Mouse (Mus musculus): ENCODE measurements around the gene Vipr1. TPM values are rescaled to one million over a fixed set of nuclear protein-coding genes. Genes with fewer than 3 reads are reported as not detected.

Vipr1 gene
- total RNA-seq, 1 experiment from 2014 or later = 0.29 TPM

GRCm38 (mm10) chr9:121630627-121631026, 11.9 kb upstream of the Vipr1 start:
- ATAC-seq (replicated peaks; ENCODE audit: insufficient number of reproducible peaks, low FRiP score, low TSS enrichment, poor library complexity, severe bottlenecking) = no peak

- ATAC-seq (replicated peaks; ENCODE audit: insufficient number of reproducible peaks, low FRiP score, low TSS enrichment, poor library complexity, severe bottlenecking) = no peak; the same call in 1 of the 2 replicates
Measured at GRCm38 (mm10) chr9:121631946-121632345, 10.6 kb upstream of the Vipr1 start.

GRCm38 (mm10) chr9:121632891-121633290, 9.6 kb upstream of the Vipr1 start:
- no peak for ATAC-seq (replicated peaks; ENCODE audit: insufficient number of reproducible peaks, low FRiP score, low TSS enrichment, poor library complexity, severe bottlenecking)

- no peak for ATAC-seq (replicated peaks; ENCODE audit: insufficient number of reproducible peaks, low FRiP score, low TSS enrichment, poor library complexity, severe bottlenecking)
Measured at GRCm38 (mm10) chr9:121633306-121633705, 9.2 kb upstream of the Vipr1 start.

GRCm38 (mm10) chr9:121635835-121636576, 6.5 kb upstream of the Vipr1 start:
- ATAC-seq (replicated peaks; ENCODE audit: insufficient number of reproducible peaks, low FRiP score, low TSS enrichment, poor library complexity, severe bottlenecking) = no peak

GRCm38 (mm10) chr9:121639790-121640189, 2.7 kb upstream of the Vipr1 start:
- ATAC-seq (replicated peaks; ENCODE audit: insufficient number of reproducible peaks, low FRiP score, low TSS enrichment, poor library complexity, severe bottlenecking) = no peak

- no peak for ATAC-seq (replicated peaks; ENCODE audit: insufficient number of reproducible peaks, low FRiP score, low TSS enrichment, poor library complexity, severe bottlenecking)
Measured at GRCm38 (mm10) chr9:121641235-121641915, 1.1 kb upstream of the Vipr1 start.

GRCm38 (mm10) chr9:121642001-121642400, 515 bp upstream of the Vipr1 start, which contains the start of gene Lyzl4:
Lyzl4 (minus strand) TSS chr9:121642096.
- ATAC-seq (replicated peaks; ENCODE audit: insufficient number of reproducible peaks, low FRiP score, low TSS enrichment, poor library complexity, severe bottlenecking) = no peak

GRCm38 (mm10) chr9:121644855-121645254, 2.3 kb downstream of the Vipr1 start:
- no peak for ATAC-seq (replicated peaks; ENCODE audit: insufficient number of reproducible peaks, low FRiP score, low TSS enrichment, poor library complexity, severe bottlenecking)

GRCm38 (mm10) chr9:121647026-121647425, 4.5 kb downstream of the Vipr1 start:
- no peak for ATAC-seq (replicated peaks; ENCODE audit: insufficient number of reproducible peaks, low FRiP score, low TSS enrichment, poor library complexity, severe bottlenecking)

GRCm38 (mm10) chr9:121653668-121654067, 11.2 kb downstream of the Vipr1 start:
- no peak for ATAC-seq (replicated peaks; ENCODE audit: insufficient number of reproducible peaks, low FRiP score, low TSS enrichment, poor library complexity, severe bottlenecking)

GRCm38 (mm10) chr9:121656322-121656721, 13.8 kb downstream of the Vipr1 start:
- no peak for ATAC-seq (replicated peaks; ENCODE audit: insufficient number of reproducible peaks, low FRiP score, low TSS enrichment, poor library complexity, severe bottlenecking)

GRCm38 (mm10) chr9:121657143-121657542, 14.6 kb downstream of the Vipr1 start:
- ATAC-seq (replicated peaks; ENCODE audit: insufficient number of reproducible peaks, low FRiP score, low TSS enrichment, poor library complexity, severe bottlenecking) = no peak

GRCm38 (mm10) chr9:121658248-121658647, 15.7 kb downstream of the Vipr1 start:
- no peak for ATAC-seq (replicated peaks; ENCODE audit: insufficient number of reproducible peaks, low FRiP score, low TSS enrichment, poor library complexity, severe bottlenecking)

- no peak for ATAC-seq (replicated peaks; ENCODE audit: insufficient number of reproducible peaks, low FRiP score, low TSS enrichment, poor library complexity, severe bottlenecking)
Measured at GRCm38 (mm10) chr9:121659791-121660190, 17.3 kb downstream of the Vipr1 start.

GRCm38 (mm10) chr9:121663467-121663866, 21.0 kb downstream of the Vipr1 start:
- ATAC-seq (replicated peaks; ENCODE audit: insufficient number of reproducible peaks, low FRiP score, low TSS enrichment, poor library complexity, severe bottlenecking) = no peak

- no peak for ATAC-seq (replicated peaks; ENCODE audit: insufficient number of reproducible peaks, low FRiP score, low TSS enrichment, poor library complexity, severe bottlenecking)
Measured at GRCm38 (mm10) chr9:121664104-121664503, 21.6 kb downstream of the Vipr1 start.

GRCm38 (mm10) chr9:121666957-121667630, 24.6 kb downstream of the Vipr1 start:
- no peak for ATAC-seq (replicated peaks; ENCODE audit: insufficient number of reproducible peaks, low FRiP score, low TSS enrichment, poor library complexity, severe bottlenecking)

GRCm38 (mm10) chr9:121667822-121668221, 25.3 kb downstream of the Vipr1 start:
- ATAC-seq (replicated peaks; ENCODE audit: insufficient number of reproducible peaks, low FRiP score, low TSS enrichment, poor library complexity, severe bottlenecking) = no peak
